Mouse (Mus musculus) forebrain, embryonic 11.5 days (tissue): ENCODE measurements at regions not wholly inside any gene's neighbourhood (a gene's known extent, or its start where the extent isn't known, plus 50 kb on each side); places are given as distances from the start of the nearest gene placed in this dataset.

Experiments used
- ATAC-seq: fragments of 200-750 bp; cut with Nextera tagmentation; replicated peaks from 2 replicates; pipeline ENCODE4 v1.8.0; 2017; ENCODE audit warnings: moderate TSS enrichment; ENCODE audit not compliant: low FRiP score
- DNase-seq: peaks from one replicate; pipeline ENCODE4 v3.0.0-alpha.2; 2017; ENCODE audit warnings: low spot score
- H3K27ac ChIP-seq: fragments of 300-500 bp; sonication (generic); 2 replicates; pipeline ENCODE4 v1.5.1; 2014; ENCODE audit warnings: low read depth, low read length
- H3K27me3 ChIP-seq: fragments of 300-500 bp; sonication (generic); 2 replicates; pipeline ENCODE4 v1.6.1; 2014; ENCODE audit warnings: mild to moderate bottlenecking, low read length, mixed read lengths; ENCODE audit not compliant: control insufficient read depth, insufficient read depth
- H3K36me3 ChIP-seq: fragments of 300-500 bp; sonication (generic); 2 replicates; pipeline ENCODE4 v1.6.1; 2014; ENCODE audit warnings: mild to moderate bottlenecking, low read length, moderate library complexity, mixed read lengths; ENCODE audit not compliant: control insufficient read depth, insufficient read depth
- H3K4me1 ChIP-seq: fragments of 300-500 bp; sonication (generic); replicated peaks from 2 replicates; pipeline ENCODE4 v1.6.1; 2014; ENCODE audit warnings: low read length, mixed read lengths; ENCODE audit not compliant: control insufficient read depth, insufficient read depth
- H3K4me2 ChIP-seq: fragments of 300-500 bp; sonication (generic); 2 replicates; pipeline ENCODE4 v1.6.1; 2014; ENCODE audit warnings: low read depth, mild to moderate bottlenecking, low read length, moderate library complexity, mixed read lengths; ENCODE audit not compliant: severe bottlenecking
- H3K4me3 ChIP-seq: fragments of 300-500 bp; sonication (generic); 2 replicates; pipeline ENCODE4 v1.5.1; 2014; ENCODE audit warnings: low read depth, low read length
- H3K9ac ChIP-seq: fragments of 300-500 bp; sonication (generic); 2 replicates; pipeline ENCODE4 v1.6.1; 2014; ENCODE audit warnings: low read length
- H3K9me3 ChIP-seq: fragments of 300-500 bp; sonication (generic); 2 replicates; pipeline ENCODE4 v1.6.1; 2016; ENCODE audit warnings: low read length, mixed read lengths; ENCODE audit not compliant: control insufficient read depth
- WGBS: fragments of 180-500 bp; shearing (Covaris S2); extraction: QIAGEN DNeasy Blood & Tissue Kit; methylation state at CpG from one replicate; pipeline ENCODE4 v1.1.7; 2014; 5-methylcytosine and 5-hydroxymethylcytosine counted together

DNA sequence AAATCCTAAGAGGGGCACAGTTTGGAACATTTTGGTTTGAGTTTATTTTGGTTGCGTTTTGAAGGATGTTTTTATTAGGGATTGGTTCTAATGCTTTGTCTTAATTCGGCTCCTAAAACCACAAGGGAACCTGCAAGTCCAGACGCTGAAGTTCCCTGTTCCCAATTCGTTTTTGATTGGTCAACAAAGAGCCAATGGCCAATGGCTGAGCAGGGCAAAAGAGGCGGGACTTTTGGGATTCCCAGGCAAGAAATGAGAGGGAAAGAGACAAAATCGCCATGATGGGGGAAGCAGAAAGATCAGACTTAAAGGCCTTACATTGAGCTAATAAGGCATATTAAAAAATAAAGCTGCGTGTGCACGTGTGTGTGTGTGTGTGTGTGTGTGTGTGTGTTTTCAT lies 76.3 kb downstream of the Cartpt start:
- DNase-seq (no peak), ATAC-seq (no peak)
- WGBS = 72% methylated on average over 8 of the region's 8 CpGs
- Histone ChIP-seq H3K4me1 (no peaks in the 10 kb centered on the region), H3K27ac (no peak overlapping the region), H3K9me3 (no peaks in the 10 kb centered on the region), H3K9ac (no peak overlapping the region), H3K4me2 (no peak overlapping the region), H3K4me3 (no peak overlapping the region), H3K27me3 (no peaks in the 10 kb centered on the region), H3K36me3 (no peaks in the 10 kb centered on the region)

DNA sequence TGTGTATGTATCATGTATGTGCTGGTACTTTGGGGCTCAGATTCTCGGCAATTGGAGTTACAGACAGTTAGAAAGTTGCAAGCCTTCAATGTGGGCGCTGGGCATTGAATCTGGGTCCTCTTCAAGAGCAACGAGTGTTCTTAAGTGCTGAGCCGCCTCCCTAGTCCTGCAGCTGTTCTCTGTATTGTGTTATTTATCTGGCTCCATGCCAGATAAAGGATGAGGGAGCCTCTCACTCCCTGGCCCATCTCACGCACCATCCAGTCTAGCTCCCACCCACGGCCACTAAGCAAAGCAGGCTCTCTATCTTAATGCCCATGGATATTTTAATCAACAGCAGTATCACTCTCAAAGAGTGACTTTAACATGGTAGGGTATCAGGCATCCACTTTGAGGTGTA lies 84.2 kb downstream of the Cartpt start:
- no peak overlapping the region for H3K27ac ChIP-seq
- H3K4me1 ChIP-seq = peaks cover 2% of the 10 kb centered on the region; the same call in 1 of the 2 replicates
- DNase-seq (no peak), ATAC-seq (no peak)
- H3K9ac ChIP-seq = no peak overlapping the region
- no peaks in the 10 kb centered on the region for H3K36me3 ChIP-seq
- no peaks in the 10 kb centered on the region for H3K9me3 ChIP-seq
- 69% methylated on average over 6 of the region's 6 CpGs for WGBS
- no peaks in the 10 kb centered on the region for H3K27me3 ChIP-seq
- H3K4me2 ChIP-seq = no peak overlapping the region
- no peak overlapping the region for H3K4me3 ChIP-seq

DNA sequence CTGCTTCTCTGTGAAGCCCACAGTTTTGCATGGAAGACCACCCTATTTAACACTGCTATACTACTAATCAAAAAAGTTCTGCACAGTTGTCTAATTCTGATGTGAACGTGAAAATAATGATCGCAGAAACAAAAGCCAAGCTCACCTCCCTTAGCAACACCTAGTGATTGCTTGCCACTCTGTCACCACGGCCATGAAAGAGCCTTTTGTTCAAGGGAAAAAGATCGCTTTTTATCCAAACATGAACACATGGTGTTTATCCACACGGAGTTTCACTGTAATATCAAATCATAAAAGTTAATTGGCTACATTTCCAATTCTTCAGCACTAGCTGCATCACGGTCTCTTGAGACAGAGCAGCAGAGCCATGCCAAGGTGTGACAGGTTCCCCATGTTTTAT lies 85.1 kb downstream of the Cartpt start:
- Histone ChIP-seq H3K9me3 (no peaks in the 10 kb centered on the region), H3K4me1 (peaks cover 2% of the 10 kb centered on the region; the same call in 1 of the 2 replicates), H3K27me3 (no peaks in the 10 kb centered on the region), H3K27ac (no peak overlapping the region), H3K4me3 (no peak overlapping the region), H3K36me3 (no peaks in the 10 kb centered on the region), H3K4me2 (no peak overlapping the region), H3K9ac (no peak overlapping the region)
- DNase-seq (no peak), ATAC-seq (no peak)
- 62% methylated on average over 6 of the region's 6 CpGs for WGBS

DNA sequence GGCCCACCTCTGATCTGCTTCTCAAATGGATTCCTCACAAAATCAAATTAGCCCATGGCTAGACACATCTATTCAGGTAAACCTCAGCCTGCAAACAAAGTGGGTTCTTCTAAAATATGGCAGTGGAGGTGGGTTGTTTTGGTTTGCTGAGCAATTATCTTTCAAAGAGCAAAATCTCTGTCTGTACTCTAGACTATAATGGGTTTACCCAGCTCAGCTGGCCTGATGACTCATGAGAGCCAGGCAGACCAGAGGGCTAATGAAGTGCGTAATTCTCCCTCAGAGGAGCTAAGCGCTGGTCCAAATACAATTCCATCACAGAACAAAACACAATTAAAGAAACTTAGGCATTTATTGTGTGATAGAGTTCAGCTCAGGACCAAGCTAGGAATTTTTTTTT lies 86.1 kb downstream of the Cartpt start:
- Histone ChIP-seq H3K4me2 (no peak overlapping the region), H3K27ac (0 out of 2 replicates have a peak overlapping the region, but pooled peaks have one; percentile 18), H3K9me3 (no peaks in the 10 kb centered on the region), H3K27me3 (no peaks in the 10 kb centered on the region), H3K9ac (no peak overlapping the region), H3K4me1 (peaks cover 2% of the 10 kb centered on the region; the same call in 1 of the 2 replicates), H3K36me3 (no peaks in the 10 kb centered on the region), H3K4me3 (no peak overlapping the region)
- ATAC-seq = 0 out of 2 replicates have a peak, but pooled peaks have one; percentile 56
- WGBS = 34% methylated on average over 2 of the region's 2 CpGs
- no peak for DNase-seq

DNA sequence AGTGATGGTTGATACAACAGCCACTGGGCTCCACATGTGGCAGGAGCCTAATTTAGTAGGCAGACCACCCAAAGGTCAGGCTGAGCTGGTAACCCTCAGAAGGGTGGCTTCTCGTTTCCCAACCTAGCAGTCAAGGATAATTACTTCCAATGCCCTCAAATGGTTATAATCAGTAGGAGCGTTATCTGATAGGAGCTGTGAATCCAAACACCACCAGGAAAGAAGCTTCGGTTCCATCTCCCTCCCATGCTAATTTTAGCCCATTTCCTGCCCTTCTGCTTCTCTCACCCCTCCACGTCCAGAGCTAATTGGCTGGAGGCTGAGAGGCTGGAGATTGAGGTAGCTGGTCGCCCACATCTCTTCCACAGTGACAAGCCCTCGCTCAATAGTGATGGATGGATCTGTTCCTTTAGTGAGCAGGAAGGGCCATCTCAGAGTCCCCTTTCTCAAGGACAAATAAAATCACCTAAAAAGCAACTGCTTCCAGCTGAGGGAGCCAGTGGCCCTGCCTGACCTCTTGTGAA lies 86.8 kb downstream of the Cartpt start:
- no peak overlapping the region for H3K4me2 ChIP-seq
- H3K27me3 ChIP-seq = no peaks in the 10 kb centered on the region
- no peak overlapping the region for H3K27ac ChIP-seq
- no peaks in the 10 kb centered on the region for H3K36me3 ChIP-seq
- ATAC-seq = no peak
- 60% methylated on average over 6 of the region's 6 CpGs for WGBS
- H3K9me3 ChIP-seq = no peaks in the 10 kb centered on the region
- no peak overlapping the region for H3K4me3 ChIP-seq
- H3K9ac ChIP-seq = no peak overlapping the region
- DNase-seq = no peak
- H3K4me1 ChIP-seq = peaks cover 2% of the 10 kb centered on the region; the same call in 1 of the 2 replicates

DNA sequence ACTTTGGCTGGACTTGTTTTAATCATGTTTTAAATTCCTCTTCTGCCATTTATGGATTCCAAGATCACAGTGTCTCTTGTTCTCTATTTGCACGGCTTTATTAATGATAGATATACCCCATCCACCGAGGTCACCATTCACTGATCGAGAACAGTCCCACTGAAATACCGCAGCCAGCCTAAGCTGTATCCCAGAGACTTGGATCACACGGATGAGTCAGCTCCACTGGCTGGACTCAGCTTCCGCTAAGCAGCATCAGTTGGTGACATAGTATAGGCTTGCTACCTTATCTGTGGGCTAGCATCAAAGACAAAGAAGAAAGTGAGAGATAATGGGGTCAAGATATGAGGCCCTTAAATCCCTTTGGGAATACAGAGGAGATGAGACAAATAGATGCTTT lies 106.4 kb downstream of the Cartpt start:
- H3K4me3 ChIP-seq = no peak overlapping the region
- no peaks in the 10 kb centered on the region for H3K27me3 ChIP-seq
- H3K4me1 ChIP-seq = no peaks in the 10 kb centered on the region
- H3K9ac ChIP-seq = no peak overlapping the region
- no peak overlapping the region for H3K4me2 ChIP-seq
- ATAC-seq (no peak), DNase-seq (no peak)
- H3K9me3 ChIP-seq = no peaks in the 10 kb centered on the region
- H3K36me3 ChIP-seq = no peaks in the 10 kb centered on the region
- H3K27ac ChIP-seq = no peak overlapping the region
- 78% methylated on average over 6 of the region's 6 CpGs for WGBS

DNA sequence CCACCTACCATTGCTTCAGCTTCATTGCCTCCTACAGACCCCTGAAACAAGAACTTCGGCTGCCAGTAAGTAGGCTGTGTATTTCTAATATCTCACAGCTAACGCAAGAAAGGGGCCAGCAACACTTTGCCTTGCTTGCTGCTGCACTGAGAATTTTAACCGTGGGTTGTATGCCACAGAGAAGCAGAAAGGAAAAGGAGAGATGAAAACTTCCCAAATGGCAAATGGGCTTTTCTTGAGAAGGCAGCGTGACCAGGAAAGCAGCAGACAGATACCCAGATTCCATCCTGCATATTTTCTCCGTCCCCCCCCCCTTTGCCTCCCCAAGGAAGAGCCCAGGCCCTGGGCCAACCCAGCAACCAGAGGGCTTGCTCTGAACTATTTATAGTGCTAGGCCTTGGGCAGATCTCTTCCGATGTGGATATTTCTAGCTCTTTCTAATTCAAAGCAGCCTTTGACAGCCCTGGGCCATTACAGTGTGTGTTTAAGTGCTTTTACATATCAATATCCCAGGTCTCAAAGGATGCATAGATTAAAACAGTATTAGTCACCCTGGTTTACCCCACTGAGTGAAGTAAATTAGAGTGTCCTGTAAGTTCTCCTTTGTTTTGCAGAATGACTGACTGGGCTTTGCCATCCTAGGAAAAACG lies 107.0 kb downstream of the Cartpt start:
- whole genome bisulfite sequencing = 67% methylated on average over 7 of the region's 7 CpGs
- Histone ChIP-seq H3K4me3 (no peak overlapping the region), H3K27me3 (no peaks in the 10 kb centered on the region), H3K4me2 (no peak overlapping the region), H3K36me3 (no peaks in the 10 kb centered on the region), H3K9ac (no peak overlapping the region), H3K27ac (no peak overlapping the region), H3K4me1 (no peaks in the 10 kb centered on the region), H3K9me3 (no peaks in the 10 kb centered on the region)
- ATAC-seq (no peak), DNase-seq (no peak)

DNA sequence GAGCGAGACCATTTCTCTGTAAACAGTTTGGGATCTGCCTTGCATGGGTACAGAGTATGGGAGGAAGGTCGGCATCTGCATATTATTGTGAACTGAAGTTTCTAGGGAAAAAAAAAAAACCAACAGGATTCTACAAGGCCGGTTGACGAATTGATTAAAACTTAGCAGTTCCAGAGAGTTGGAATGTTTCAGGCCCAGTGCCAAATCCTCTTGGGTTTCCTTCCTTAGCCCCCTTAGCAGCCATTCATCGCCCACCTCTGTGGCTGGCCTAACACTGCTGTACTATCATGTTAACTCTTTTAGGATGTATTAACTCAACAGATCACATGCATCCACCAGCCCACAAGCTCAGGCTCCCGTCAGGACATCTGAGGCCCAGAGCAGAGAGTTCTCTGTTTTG lies 107.9 kb downstream of the Cartpt start:
- ATAC-seq = no peak
- no peaks in the 10 kb centered on the region for H3K36me3 ChIP-seq
- DNase-seq = no peak
- no peak overlapping the region for H3K9ac ChIP-seq
- WGBS = 93% methylated on average over 6 of the region's 6 CpGs
- no peak overlapping the region for H3K4me3 ChIP-seq
- H3K4me1 ChIP-seq = no peaks in the 10 kb centered on the region
- no peak overlapping the region for H3K27ac ChIP-seq
- no peaks in the 10 kb centered on the region for H3K9me3 ChIP-seq
- H3K4me2 ChIP-seq = no peak overlapping the region
- H3K27me3 ChIP-seq = no peaks in the 10 kb centered on the region

DNA sequence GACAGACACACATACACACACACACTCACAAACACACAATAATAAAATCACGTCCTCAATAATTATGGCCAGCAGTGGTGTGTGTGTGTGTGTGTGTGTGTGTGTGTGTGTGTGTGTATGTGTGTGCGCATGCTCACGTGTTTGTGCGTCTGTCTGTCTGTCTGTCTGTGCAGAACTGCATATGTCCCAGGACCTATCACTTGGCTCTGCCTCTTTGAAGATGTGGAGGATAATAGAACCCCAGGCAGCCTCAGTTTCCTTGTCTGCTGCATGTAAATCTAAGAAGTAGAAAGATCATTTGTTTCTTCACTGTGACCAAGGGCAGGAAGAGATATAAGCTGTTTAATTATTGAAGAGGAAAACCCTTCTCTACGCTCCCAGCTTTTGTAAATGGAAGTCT lies 109.9 kb downstream of the Cartpt start:
- H3K36me3 ChIP-seq = no peaks in the 10 kb centered on the region
- no peaks in the 10 kb centered on the region for H3K27me3 ChIP-seq
- no peaks in the 10 kb centered on the region for H3K4me1 ChIP-seq
- H3K4me3 ChIP-seq = no peak overlapping the region
- ATAC-seq = no peak
- DNase-seq = no peak
- H3K27ac ChIP-seq = no peak overlapping the region
- no peak overlapping the region for H3K9ac ChIP-seq
- 86% methylated on average over 5 of the region's 5 CpGs for WGBS
- no peaks in the 10 kb centered on the region for H3K9me3 ChIP-seq
- H3K4me2 ChIP-seq = no peak overlapping the region
